Mouse (Mus musculus): Measurements from ENCODE around the gene Loxl1. TPM values are rescaled to one million over a fixed set of nuclear protein-coding genes. Genes with fewer than 3 reads are reported as not detected.
A peak's percentile ranks its signal among the peaks of the same experiment; 100 is the strongest.
"Not testable (repeated sequence)": the region's sequence is repeated elsewhere in the genome, so short reads cannot be mapped to it uniquely, and the experiment has no call there.

Gene Loxl1
- polyA plus RNA-seq, 1 experiment from 2014 or later, result 36.6 TPM

- H3K4me1 ChIP-seq (ENCODE audit: insufficient read depth, low read length), result peaks cover 5% of the 10 kb centered on the region
- H3K36me3 ChIP-seq (ENCODE audit: insufficient read depth, low read length), result peaks cover 22% of the 10 kb centered on the region
- 87% methylated on average over 10 of the region's 10 CpGs for WGBS
These were observed 57.0 kb downstream of the Loxl1 start for GRCm38 (mm10) chr9:58255704-58256685.

GRCm38 (mm10) chr9:58255105-58255504 lies 57.9 kb downstream of the Loxl1 start:
- no peaks in the 10 kb centered on the region for H3K9me3 ChIP-seq (ENCODE audit: low read length)
- no peak for ATAC-seq (ENCODE audit: low FRiP score, low TSS enrichment)
- H3K4me2 ChIP-seq (replicated peaks; ENCODE audit: low read depth, low read length), result no peak overlapping the region
- H3K4me3 ChIP-seq (ENCODE audit: low read length), result no peak overlapping the region
- no peak overlapping the region for H3K9ac ChIP-seq (replicated peaks; ENCODE audit: low read length)
- H3K27me3 ChIP-seq (ENCODE audit: insufficient read depth, low read length), result no peaks in the 10 kb centered on the region
- 37% methylated on average over 2 of the region's 2 CpGs for whole genome bisulfite sequencing
- H3K4me1 ChIP-seq (ENCODE audit: insufficient read depth, low read length), result peaks cover 8% of the 10 kb centered on the region
- no peak overlapping the region for H3K27ac ChIP-seq (ENCODE audit: low read length)
- peaks cover 19% of the 10 kb centered on the region for H3K36me3 ChIP-seq (ENCODE audit: insufficient read depth, low read length)

More at GRCm38 (mm10) chr9:58255704-58256685, 57.0 kb downstream of the Loxl1 start:
- ATAC-seq (ENCODE audit: low FRiP score, low TSS enrichment), result no peak
- no peak overlapping the region for H3K9ac ChIP-seq (replicated peaks; ENCODE audit: low read length)
- no peak overlapping the region for H3K27ac ChIP-seq (ENCODE audit: low read length)
- H3K9me3 ChIP-seq (ENCODE audit: low read length), result no peaks in the 10 kb centered on the region
- H3K4me2 ChIP-seq (replicated peaks; ENCODE audit: low read depth, low read length), result no peak overlapping the region
- no peaks in the 10 kb centered on the region for H3K27me3 ChIP-seq (ENCODE audit: insufficient read depth, low read length)
- H3K4me3 ChIP-seq (ENCODE audit: low read length), result no peak overlapping the region

- Histone ChIP-seq H3K27ac (ENCODE audit: low read length) (peak overlapping the region; percentile 76), H3K4me2 (replicated peaks; ENCODE audit: low read depth, low read length) (peak overlapping the region; percentile 89), H3K36me3 (ENCODE audit: insufficient read depth, low read length) (peaks cover 16% of the 10 kb centered on the region), H3K4me3 (ENCODE audit: low read length) (peak overlapping the region; percentile 82), H3K4me1 (ENCODE audit: insufficient read depth, low read length) (peaks cover 13% of the 10 kb centered on the region), H3K9ac (replicated peaks; ENCODE audit: low read length) (peak overlapping the region; percentile 86)
- not testable (repeated sequence) for H3K9me3 ChIP-seq (ENCODE audit: low read length); H3K27me3 ChIP-seq (ENCODE audit: insufficient read depth, low read length); ATAC-seq (ENCODE audit: low FRiP score, low TSS enrichment)
- WGBS, result 56% methylated on average over 5 of the region's 5 CpGs
These were observed 59.2 kb downstream of the Loxl1 start for GRCm38 (mm10) chr9:58253805-58254122.

GRCm38 (mm10) chr9:58253033-58253804 lies 59.8 kb downstream of the Loxl1 start, which contains the start of gene Stoml1:
Gene Stoml1, plus strand, starts transcription at chr9:58253164.
- Histone ChIP-seq H3K4me2 (replicated peaks; ENCODE audit: low read depth, low read length) (peak within 1 kb of the TSS; percentile 89), H3K36me3 (ENCODE audit: insufficient read depth, low read length) (peaks cover 16% of the 10 kb centered on the region), H3K4me1 (ENCODE audit: insufficient read depth, low read length) (peaks cover 18% of the 10 kb centered on the region), H3K9me3 (ENCODE audit: low read length) (no peaks in the 10 kb centered on the region), H3K9ac (replicated peaks; ENCODE audit: low read length) (peak within 1 kb of the TSS; percentile 86), H3K27ac (ENCODE audit: low read length) (peak within 1 kb of the TSS; percentile 76), H3K27me3 (ENCODE audit: insufficient read depth, low read length) (no peaks in the 10 kb centered on the region), H3K4me3 (ENCODE audit: low read length) (peak within 1 kb of the TSS; percentile 82)
- peak; percentile 96 for ATAC-seq (ENCODE audit: low FRiP score, low TSS enrichment)
- WGBS, result under 1% methylated on average over 31 of the region's 31 CpGs

GRCm38 (mm10) chr9:58250730-58251129 lies 62.3 kb downstream of the Loxl1 start:
- not testable (repeated sequence) for H3K9me3 ChIP-seq (ENCODE audit: low read length); H3K9ac ChIP-seq (replicated peaks; ENCODE audit: low read length); H3K4me3 ChIP-seq (ENCODE audit: low read length); H3K27me3 ChIP-seq (ENCODE audit: insufficient read depth, low read length); H3K36me3 ChIP-seq (ENCODE audit: insufficient read depth, low read length); ATAC-seq (ENCODE audit: low FRiP score, low TSS enrichment); H3K4me2 ChIP-seq (replicated peaks; ENCODE audit: low read depth, low read length)
- Histone ChIP-seq H3K4me1 (ENCODE audit: insufficient read depth, low read length) (peaks cover 40% of the 10 kb centered on the region), H3K27ac (ENCODE audit: low read length) (peak overlapping the region; percentile 92; the same call in 1 of the 2 replicates)
- 93% methylated on average over 1 of the region's 1 CpGs for WGBS

- peak overlapping the region; percentile 84 for H3K9ac ChIP-seq (replicated peaks; ENCODE audit: low read length)
- ATAC-seq (ENCODE audit: low FRiP score, low TSS enrichment), result no peak
- H3K4me1 ChIP-seq (ENCODE audit: insufficient read depth, low read length), result peaks cover 40% of the 10 kb centered on the region
- no peaks in the 10 kb centered on the region for H3K9me3 ChIP-seq (ENCODE audit: low read length)
- H3K27ac ChIP-seq (ENCODE audit: low read length), result peak overlapping the region; percentile 92
- no peak overlapping the region for H3K4me3 ChIP-seq (ENCODE audit: low read length)
- WGBS, result 74% methylated on average over 8 of the region's 8 CpGs
- H3K36me3 ChIP-seq (ENCODE audit: insufficient read depth, low read length), result no peaks in the 10 kb centered on the region
- H3K27me3 ChIP-seq (ENCODE audit: insufficient read depth, low read length), result no peaks in the 10 kb centered on the region
- peak overlapping the region; percentile 88 for H3K4me2 ChIP-seq (replicated peaks; ENCODE audit: low read depth, low read length)
These were observed 62.7 kb downstream of the Loxl1 start for GRCm38 (mm10) chr9:58250322-58250721.

- peak within 1 kb of the TSS; percentile 88 for H3K4me2 ChIP-seq (replicated peaks; ENCODE audit: low read depth, low read length)
- no peaks in the 10 kb centered on the region for H3K9me3 ChIP-seq (ENCODE audit: low read length)
- no peaks in the 10 kb centered on the region for H3K27me3 ChIP-seq (ENCODE audit: insufficient read depth, low read length)
- H3K9ac ChIP-seq (replicated peaks; ENCODE audit: low read length), result peak within 1 kb of the TSS; percentile 84
- peak; percentile 67 for ATAC-seq (ENCODE audit: low FRiP score, low TSS enrichment)
- H3K4me3 ChIP-seq (ENCODE audit: low read length), result peak within 1 kb of the TSS; percentile 74
- H3K27ac ChIP-seq (ENCODE audit: low read length), result peak within 1 kb of the TSS; percentile 92
- under 1% methylated on average over 16 of the region's 16 CpGs for WGBS
- no peaks in the 10 kb centered on the region for H3K36me3 ChIP-seq (ENCODE audit: insufficient read depth, low read length)
- H3K4me1 ChIP-seq (ENCODE audit: insufficient read depth, low read length), result peaks cover 40% of the 10 kb centered on the region
These were observed 63.3 kb downstream of the Loxl1 start, which contains the start of gene Pml for GRCm38 (mm10) chr9:58249592-58250192. Gene Pml, minus strand, starts transcription at chr9:58249786.

- Histone ChIP-seq H3K27me3 (ENCODE audit: insufficient read depth, low read length) (no peaks in the 10 kb centered on the region), H3K27ac (ENCODE audit: low read length) (peak overlapping the region; percentile 92), H3K9ac (replicated peaks; ENCODE audit: low read length) (peak overlapping the region; percentile 84), H3K36me3 (ENCODE audit: insufficient read depth, low read length) (0 out of 2 replicates have a peak, but pooled peaks cover under 1% of the 10 kb centered on the region), H3K4me3 (ENCODE audit: low read length) (peak overlapping the region; percentile 74), H3K9me3 (ENCODE audit: low read length) (no peaks in the 10 kb centered on the region), H3K4me1 (ENCODE audit: insufficient read depth, low read length) (peaks cover 42% of the 10 kb centered on the region), H3K4me2 (replicated peaks; ENCODE audit: low read depth, low read length) (peak overlapping the region; percentile 88)
- ATAC-seq (ENCODE audit: low FRiP score, low TSS enrichment), result no peak
- WGBS, result 26% methylated on average over 7 of the region's 7 CpGs
These were observed 64.1 kb downstream of the Loxl1 start for GRCm38 (mm10) chr9:58248746-58249413.
